ENCODE assay signal across 15 mouse cellular contexts in the genomic region with DNA sequence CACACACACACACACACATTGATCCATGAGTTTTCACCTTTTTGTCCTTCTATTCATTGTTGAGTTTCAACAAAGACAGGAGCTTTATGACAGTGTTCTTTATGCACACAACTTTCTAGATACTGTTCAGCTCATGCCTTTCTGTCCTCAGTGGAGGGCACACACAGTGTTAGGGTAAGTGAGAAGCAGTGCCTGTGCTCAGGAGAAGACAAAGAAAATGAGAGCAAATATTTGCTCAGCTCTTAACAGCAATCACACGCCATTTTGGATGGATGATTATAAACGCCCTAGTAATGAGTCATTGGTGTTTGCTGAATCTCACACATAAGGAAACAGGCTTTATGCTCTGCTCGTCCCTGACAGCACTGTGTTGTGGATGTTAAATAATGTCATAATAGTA.
"Had no signal": no experiment of that assay in that cellular context is flagged by ENCODE, and none has a peak within 500 bp of the region (broad histone marks: within the 10 kb centered on the region; RNA-seq: fewer than 3 reads in every experiment).

No protein-coding gene starts in this region.

- H3K9ac ChIP-seq: liver, embryonic 14.5 days; liver, postnatal 0 days; lung, embryonic 15.5 days had no signal

- ATAC-seq: hindbrain, postnatal 0 days; inflammation-experienced regulatory T-cells, adult 6 months; liver, postnatal 0 days had no signal

- DNase-seq: kidney, adult 2 months; kidney, postnatal 25 days; layer of hippocampus, postnatal 36 days; liver, postnatal 0 days; lung, postnatal 10 days; lung, postnatal 4 days; midbrain, embryonic 14.5 days; thymus, adult 2 months; thymus, postnatal 25 days had no signal

- H3K4me1 ChIP-seq: lung, embryonic 15.5 days had no signal

- H3K36me3 ChIP-seq: lung, embryonic 15.5 days had no signal

- H3K27ac ChIP-seq: hindbrain, postnatal 0 days; kidney, postnatal 0 days; left cerebral cortex, adult 2 months; liver, embryonic 14.5 days; lung, embryonic 15.5 days had no signal

- H3K9me3 ChIP-seq: lung, embryonic 15.5 days had no signal

- H3K27me3 ChIP-seq: lung, embryonic 15.5 days had no signal

- H3K4me2 ChIP-seq: lung, embryonic 15.5 days had no signal

- H3K4me3 ChIP-seq: left cerebral cortex, adult 2 months; lung, embryonic 15.5 days had no signal
